Mouse (Mus musculus) limb, embryonic 11.5 days (tissue): ENCODE data around the gene Rasgrp3. TPM values are rescaled to one million over a fixed set of nuclear protein-coding genes. Genes with fewer than 3 reads are reported as not detected.

Experiments
- ATAC-seq: fragments of 200-750 bp; cut with Nextera tagmentation; 2 replicates; pipeline ENCODE4 v1.8.0; 2017; ENCODE audit warnings: low read depth; ENCODE audit not compliant: insufficient number of reproducible peaks, low FRiP score, low TSS enrichment
- DNase-seq: peaks from one replicate; pipeline ENCODE4 v3.0.0-alpha.2; 2015; ENCODE audit warnings: low spot score
- H3K27ac ChIP-seq: fragments of 300-500 bp; sonication (generic); replicated peaks from 2 replicates; pipeline ENCODE4 v1.5.1; 2014; ENCODE audit warnings: low read depth, mild to moderate bottlenecking, low read length
- H3K27me3 ChIP-seq: fragments of 300-500 bp; sonication (generic); 2 replicates; pipeline ENCODE4 v1.6.1; 2014; ENCODE audit warnings: mild to moderate bottlenecking, low read length, mixed read lengths; ENCODE audit not compliant: control insufficient read depth, insufficient read depth
- H3K36me3 ChIP-seq: fragments of 300-500 bp; sonication (generic); 2 replicates; pipeline ENCODE4 v1.6.1; 2014; ENCODE audit warnings: mild to moderate bottlenecking, low read length, moderate library complexity, mixed read lengths; ENCODE audit not compliant: control insufficient read depth, insufficient read depth
- H3K4me1 ChIP-seq: fragments of 300-500 bp; sonication (generic); 2 replicates; pipeline ENCODE4 v1.6.1; 2014; ENCODE audit warnings: low read length, mixed read lengths; ENCODE audit not compliant: control insufficient read depth, insufficient read depth
- H3K4me2 ChIP-seq: fragments of 300-500 bp; sonication (generic); 2 replicates; pipeline ENCODE4 v1.6.1; 2014; ENCODE audit warnings: low read depth, mild to moderate bottlenecking, moderate library complexity; ENCODE audit not compliant: severe bottlenecking
- H3K4me3 ChIP-seq: fragments of 300-500 bp; sonication (generic); 2 replicates; pipeline ENCODE4 v1.5.1; 2014; ENCODE audit warnings: low read depth, low read length
- H3K9ac ChIP-seq: fragments of 300-500 bp; sonication (generic); 2 replicates; pipeline ENCODE4 v1.6.1; 2014; ENCODE audit warnings: mild to moderate bottlenecking, low read length
- H3K9me3 ChIP-seq: fragments of 300-500 bp; sonication (generic); 2 replicates; pipeline ENCODE4 v1.6.1; 2016; ENCODE audit warnings: low read length; ENCODE audit not compliant: control insufficient read depth
- WGBS: fragments of 180-500 bp; shearing (Covaris S2); extraction: QIAGEN DNeasy Blood & Tissue Kit; methylation state at CpG from one replicate; pipeline ENCODE4 v1.1.7; 2014; 5-methylcytosine and 5-hydroxymethylcytosine counted together
- polyA plus RNA-seq: library from polyadenylated mRNA; unstranded; fragments of >200 nt; fragmentation: Nextera tagmentation; extraction: Ambion mirVana; gene quantifications from 2 replicates; pipeline ENCODE4 v1.2.1, GENCODE M21; 2014

Gene Rasgrp3
- polyA plus RNA-seq, 1 experiment from 2014 or later = 9.5 TPM

DNA sequence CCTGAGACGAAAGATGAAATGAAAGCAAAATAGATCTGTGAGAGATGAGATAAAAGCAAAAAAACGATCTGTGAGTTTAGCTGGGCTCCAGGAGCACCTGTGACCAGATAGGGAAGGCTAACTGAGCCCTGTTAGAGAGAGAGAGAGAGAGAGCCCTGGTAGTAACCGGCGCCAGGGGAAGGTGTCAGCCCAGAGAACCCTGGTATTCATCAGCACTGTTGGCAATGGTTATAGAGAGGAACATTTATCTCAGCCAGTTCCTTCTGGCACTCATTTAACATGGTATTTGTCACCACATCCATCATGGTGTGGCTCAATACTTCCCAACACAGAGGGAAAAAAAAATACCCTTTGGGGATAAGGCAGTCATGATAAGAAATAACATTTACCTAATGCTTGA, 80.9 kb downstream of the Rasgrp3 start:
- no peak overlapping the region for H3K4me3 ChIP-seq
- H3K27me3 ChIP-seq = no peaks in the 10 kb centered on the region
- DNase-seq (no peak), ATAC-seq (no peak)
- no peaks in the 10 kb centered on the region for H3K9me3 ChIP-seq
- H3K9ac ChIP-seq = no peak overlapping the region
- no peaks in the 10 kb centered on the region for H3K4me1 ChIP-seq
- H3K27ac ChIP-seq = no peak overlapping the region
- 61% methylated on average over 4 of the region's 4 CpGs for whole genome bisulfite sequencing
- H3K36me3 ChIP-seq = no peaks in the 10 kb centered on the region
- H3K4me2 ChIP-seq = no peak overlapping the region

DNA sequence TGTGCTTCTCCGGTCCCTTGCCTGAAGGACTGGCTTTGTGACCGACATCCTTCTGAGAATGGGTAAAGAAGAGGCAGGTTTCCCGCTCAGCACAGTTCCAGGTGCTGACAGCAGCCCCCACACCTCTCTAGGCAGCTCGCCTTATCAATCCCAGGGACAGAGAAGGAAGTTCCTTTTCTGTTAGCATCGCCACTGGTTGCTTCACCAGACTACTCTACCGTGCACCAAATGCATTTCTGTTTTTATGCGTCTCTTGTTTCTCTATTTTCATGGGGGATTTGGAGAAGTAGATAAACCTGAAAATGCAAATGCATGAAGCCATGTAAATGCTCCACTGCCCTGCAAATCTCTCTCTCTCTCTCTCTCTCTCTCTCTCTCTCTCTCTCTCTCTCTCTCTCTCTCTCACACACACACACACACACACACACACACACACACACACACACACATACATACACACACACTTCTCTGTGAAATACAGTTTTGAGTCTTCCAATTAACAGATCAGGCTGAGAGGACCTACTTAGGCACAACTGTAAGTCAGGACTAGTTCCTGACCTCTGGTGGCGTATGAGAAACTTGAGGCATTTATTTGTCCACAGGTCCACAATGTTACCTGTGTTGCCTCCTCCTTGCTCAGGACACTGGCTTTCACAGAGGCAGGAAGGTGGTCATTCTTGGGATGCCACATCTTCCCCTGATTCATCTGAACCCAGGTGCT, 82.6 kb downstream of the Rasgrp3 start:
- H3K27ac ChIP-seq = no peak overlapping the region
- no peaks in the 10 kb centered on the region for H3K4me1 ChIP-seq
- H3K9ac ChIP-seq = no peak overlapping the region
- no peak overlapping the region for H3K4me2 ChIP-seq
- H3K36me3 ChIP-seq = no peaks in the 10 kb centered on the region
- 64% methylated on average over 8 of the region's 8 CpGs for WGBS
- H3K9me3 ChIP-seq = no peaks in the 10 kb centered on the region
- no peak overlapping the region for H3K4me3 ChIP-seq
- DNase-seq (no peak), ATAC-seq (no peak)
- no peaks in the 10 kb centered on the region for H3K27me3 ChIP-seq

DNA sequence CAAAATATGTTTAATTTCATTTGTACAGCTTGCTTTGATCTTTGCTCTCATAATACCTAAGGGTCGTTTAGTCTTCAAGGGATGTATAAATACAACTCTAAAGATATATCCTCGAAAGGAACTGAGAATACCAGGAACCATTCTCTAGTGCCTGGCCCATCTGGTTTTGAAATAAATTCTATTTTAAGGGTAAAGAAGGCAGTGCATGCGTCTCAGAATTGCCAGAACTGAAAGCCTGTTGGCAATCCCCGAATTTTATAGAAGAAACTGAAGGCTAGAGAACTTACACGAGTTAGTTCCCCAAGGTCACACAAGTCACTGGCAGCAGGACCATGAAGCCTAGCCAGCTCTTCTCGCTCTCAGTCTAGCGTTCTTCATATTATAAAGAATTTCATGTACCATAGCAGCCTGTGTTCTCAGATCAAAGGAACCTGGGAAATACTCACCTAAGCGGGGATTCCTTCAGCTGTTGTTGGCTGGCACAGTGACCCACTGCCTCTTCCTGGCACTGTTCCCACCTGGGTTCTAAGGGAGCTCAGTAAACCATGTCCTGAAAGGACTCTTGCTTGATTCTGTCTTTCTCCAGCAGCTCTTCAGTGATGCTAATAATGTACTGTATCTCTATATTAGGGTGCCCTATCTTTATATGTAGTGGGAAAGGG, 83.7 kb downstream of the Rasgrp3 start:
- ATAC-seq (no peak), DNase-seq (no peak)
- no peaks in the 10 kb centered on the region for H3K9me3 ChIP-seq
- no peak overlapping the region for H3K9ac ChIP-seq
- no peaks in the 10 kb centered on the region for H3K27me3 ChIP-seq
- no peak overlapping the region for H3K4me3 ChIP-seq
- H3K36me3 ChIP-seq = no peaks in the 10 kb centered on the region
- no peak overlapping the region for H3K4me2 ChIP-seq
- WGBS = 80% methylated on average over 8 of the region's 8 CpGs
- H3K4me1 ChIP-seq = no peaks in the 10 kb centered on the region
- H3K27ac ChIP-seq = no peak overlapping the region

DNA sequence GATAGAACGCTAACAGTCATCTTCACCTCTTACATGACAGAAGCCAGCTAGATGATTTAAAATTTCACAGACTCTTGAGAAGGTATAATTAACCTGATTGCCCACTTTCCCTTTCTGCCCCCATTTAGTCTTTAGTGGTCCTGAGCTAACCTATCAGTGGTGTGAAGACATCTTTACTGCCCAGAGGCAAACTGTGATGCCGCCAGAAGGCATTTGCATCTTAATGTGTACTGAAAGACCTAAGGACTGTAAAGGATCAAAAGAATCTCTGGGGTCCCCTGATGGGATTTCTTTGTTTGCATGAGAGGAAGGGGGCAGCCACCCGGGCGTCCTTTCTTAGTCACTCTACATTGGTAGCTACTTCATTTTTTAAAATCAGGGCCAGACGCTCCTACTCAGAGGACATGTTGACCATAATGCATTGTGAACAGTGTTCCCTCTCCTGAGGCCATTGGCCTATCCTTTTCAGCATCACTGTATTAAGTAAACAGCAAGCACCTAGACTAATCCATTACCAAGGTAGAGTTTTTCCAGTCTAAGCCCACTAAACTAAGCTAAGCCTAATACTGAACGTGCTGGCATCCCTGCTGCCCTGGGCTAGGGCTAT, 85.6 kb downstream of the Rasgrp3 start:
- Histone ChIP-seq H3K27ac (no peak overlapping the region), H3K9ac (no peak overlapping the region), H3K36me3 (no peaks in the 10 kb centered on the region), H3K4me3 (no peak overlapping the region), H3K9me3 (no peaks in the 10 kb centered on the region), H3K4me1 (no peaks in the 10 kb centered on the region), H3K27me3 (no peaks in the 10 kb centered on the region), H3K4me2 (no peak overlapping the region)
- DNase-seq (no peak), ATAC-seq (no peak)
- WGBS = 21% methylated on average over 6 of the region's 6 CpGs

DNA sequence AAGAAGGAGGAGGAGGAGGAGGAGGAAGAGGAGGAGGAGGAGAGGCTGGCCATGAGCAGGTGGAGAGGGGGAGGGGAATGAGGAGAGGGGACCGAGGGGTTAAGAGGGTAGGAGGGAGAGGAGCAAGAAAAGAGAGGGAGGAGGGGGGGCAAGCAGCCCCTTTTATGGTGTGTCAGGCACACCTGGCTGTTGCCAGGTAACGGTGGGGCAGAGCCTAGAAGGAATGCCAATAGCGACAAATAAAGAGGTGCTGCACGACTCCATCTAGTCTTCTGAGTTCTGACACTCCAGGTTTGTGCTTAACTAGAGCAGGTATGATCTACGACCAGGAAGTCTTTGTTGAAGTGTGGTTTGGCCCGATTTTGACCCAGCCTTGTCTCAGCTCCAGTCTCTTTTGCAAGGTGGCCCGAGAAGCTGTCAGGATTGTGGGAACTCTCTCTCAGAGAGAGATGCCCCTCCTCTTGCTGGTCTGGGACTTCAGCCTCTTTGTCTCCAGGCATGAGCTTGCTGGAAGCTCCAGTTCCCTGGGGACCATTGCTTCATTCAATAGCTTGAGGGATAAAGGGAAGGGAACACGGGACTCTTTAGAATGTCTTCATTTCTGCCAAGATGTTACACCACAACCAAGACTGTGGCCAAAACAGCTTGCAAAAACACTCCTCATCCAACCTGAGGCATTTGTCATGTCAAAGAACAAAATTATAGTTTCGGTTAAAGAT, 86.8 kb downstream of the Rasgrp3 start:
- Histone ChIP-seq H3K9ac (no peak overlapping the region), H3K9me3 (no peaks in the 10 kb centered on the region), H3K27ac (no peak overlapping the region), H3K4me2 (no peak overlapping the region), H3K4me1 (no peaks in the 10 kb centered on the region), H3K27me3 (no peaks in the 10 kb centered on the region), H3K36me3 (no peaks in the 10 kb centered on the region), H3K4me3 (no peak overlapping the region)
- ATAC-seq (no peak), DNase-seq (no peak)
- WGBS = 27% methylated on average over 9 of the region's 9 CpGs

DNA sequence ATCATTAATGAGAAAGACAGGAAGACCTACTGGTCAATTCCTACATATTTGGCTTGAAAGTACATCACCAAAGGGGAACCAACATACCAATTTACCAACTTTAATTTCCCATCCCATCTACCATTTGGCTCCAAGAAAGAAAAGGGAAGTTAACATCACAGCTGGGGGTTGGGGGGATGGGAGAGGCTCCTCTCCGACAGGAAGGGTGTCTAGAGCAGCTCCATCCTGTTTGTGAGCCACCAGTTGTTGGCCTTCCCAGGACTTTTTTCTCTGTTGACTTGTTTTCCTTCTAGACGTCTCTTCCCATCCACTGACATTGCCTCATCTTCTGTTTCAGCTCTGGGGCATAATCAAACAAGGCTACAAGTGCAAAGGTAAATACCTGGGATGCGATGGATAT, 88.1 kb downstream of the Rasgrp3 start:
- whole genome bisulfite sequencing = 66% methylated on average over 3 of the region's 3 CpGs
- DNase-seq (no peak), ATAC-seq (no peak)
- H3K9ac ChIP-seq = no peak overlapping the region
- no peaks in the 10 kb centered on the region for H3K27me3 ChIP-seq
- no peak overlapping the region for H3K27ac ChIP-seq
- no peak overlapping the region for H3K4me3 ChIP-seq
- no peaks in the 10 kb centered on the region for H3K4me1 ChIP-seq
- H3K36me3 ChIP-seq = no peaks in the 10 kb centered on the region
- H3K9me3 ChIP-seq = no peaks in the 10 kb centered on the region
- H3K4me2 ChIP-seq = no peak overlapping the region

DNA sequence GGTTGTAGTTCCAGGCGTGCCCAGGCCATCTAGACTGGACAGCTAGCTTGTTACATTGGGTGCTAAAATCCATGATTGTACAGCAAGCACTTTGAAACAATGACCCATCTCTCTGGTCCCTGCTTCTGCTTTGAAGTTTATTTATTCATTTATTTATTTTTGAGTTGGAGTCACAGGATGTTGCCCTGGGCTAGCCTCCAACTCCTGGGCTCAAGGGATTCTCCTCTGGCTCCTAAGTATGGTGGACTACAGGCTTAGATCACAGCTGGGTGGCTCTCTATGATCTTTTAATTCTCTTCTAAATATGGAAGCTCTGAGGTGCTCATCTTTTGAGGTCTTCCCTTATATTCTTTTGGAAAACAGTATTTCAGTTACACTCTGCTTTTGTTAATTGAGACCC, 90.7 kb downstream of the Rasgrp3 start:
- WGBS = 87% methylated on average over 1 of the region's 1 CpGs
- Histone ChIP-seq H3K27ac (no peak overlapping the region), H3K9me3 (no peaks in the 10 kb centered on the region), H3K4me1 (no peaks in the 10 kb centered on the region), H3K4me2 (no peak overlapping the region), H3K4me3 (no peak overlapping the region), H3K9ac (no peak overlapping the region), H3K36me3 (peaks cover 3% of the 10 kb centered on the region; the same call in 1 of the 2 replicates), H3K27me3 (no peaks in the 10 kb centered on the region)
- DNase-seq (no peak), ATAC-seq (no peak)

DNA sequence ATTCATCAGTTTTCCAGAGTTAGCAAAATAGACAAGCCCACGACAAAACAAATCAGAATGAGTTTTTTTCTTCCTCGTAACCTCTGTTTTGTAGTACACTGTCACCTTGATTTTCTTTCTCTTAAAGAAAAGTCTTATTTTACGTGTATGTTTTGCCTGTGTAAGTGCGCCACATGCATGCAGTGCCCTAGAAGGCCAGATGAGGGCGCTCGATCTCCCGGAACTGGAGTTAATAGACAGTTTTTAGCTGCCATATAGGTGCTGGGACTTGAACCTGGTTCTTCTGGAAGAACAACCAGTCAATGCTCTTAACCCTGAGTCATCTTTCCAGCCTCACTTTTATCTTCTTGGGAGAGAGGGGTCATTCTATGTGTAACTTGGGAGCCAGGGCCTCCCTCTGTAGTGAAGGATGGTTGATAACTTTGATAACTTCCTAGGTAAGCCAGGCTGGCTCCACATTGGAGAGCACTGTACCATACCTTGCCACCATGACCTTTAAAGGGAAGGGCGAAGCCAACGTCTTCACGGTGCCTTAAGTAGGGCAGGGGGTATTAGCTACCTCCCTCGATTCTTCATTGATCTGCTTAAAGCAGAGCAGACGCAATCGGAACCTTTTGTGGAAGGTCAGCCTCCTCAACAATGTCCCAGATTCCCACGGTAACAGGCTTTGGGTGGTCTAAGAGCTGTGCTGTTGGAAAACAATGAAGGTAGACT, 93.7 kb downstream of the Rasgrp3 start:
- no peak for DNase-seq
- no peak overlapping the region for H3K27ac ChIP-seq
- no peaks in the 10 kb centered on the region for H3K27me3 ChIP-seq
- no peaks in the 10 kb centered on the region for H3K9me3 ChIP-seq
- peaks cover 3% of the 10 kb centered on the region; the same call in 1 of the 2 replicates for H3K36me3 ChIP-seq
- H3K4me3 ChIP-seq = no peak overlapping the region
- no peak overlapping the region for H3K4me2 ChIP-seq
- H3K9ac ChIP-seq = no peak overlapping the region
- H3K4me1 ChIP-seq = no peaks in the 10 kb centered on the region
- ATAC-seq = no peak
- WGBS = 91% methylated on average over 14 of the region's 14 CpGs
